Mouse (Mus musculus) neural tube, embryonic 15.5 days (tissue): Measurements from ENCODE around the gene Zfp87. TPM values are rescaled to one million over a fixed set of nuclear protein-coding genes. Genes with fewer than 3 reads are reported as not detected.

Experiments
- ATAC-seq: fragments of 200-750 bp; cut with Nextera tagmentation; 2 replicates; pipeline ENCODE4 v1.8.0; 2017; ENCODE audit warnings: mild to moderate bottlenecking, moderate TSS enrichment, moderate library complexity; ENCODE audit not compliant: low FRiP score
- H3K27ac ChIP-seq: fragments of 300-500 bp; sonication (generic); replicated peaks from 2 replicates; pipeline ENCODE4 v1.5.1; 2015; ENCODE audit warnings: mild to moderate bottlenecking, inconsistent platforms
- H3K27me3 ChIP-seq: fragments of 300-500 bp; sonication (generic); replicated peaks from 2 replicates; pipeline ENCODE4 v1.6.1; 2015; ENCODE audit warnings: inconsistent platforms
- H3K36me3 ChIP-seq: fragments of 300-500 bp; sonication (generic); 2 replicates; pipeline ENCODE4 v1.6.1; 2015; ENCODE audit warnings: inconsistent platforms
- H3K4me1 ChIP-seq: fragments of 300-500 bp; sonication (generic); 2 replicates; pipeline ENCODE4 v1.6.1; 2015; ENCODE audit warnings: inconsistent platforms
- H3K4me2 ChIP-seq: fragments of 300-500 bp; sonication (generic); 2 replicates; pipeline ENCODE4 v1.6.1; 2015; ENCODE audit warnings: inconsistent platforms, mild to moderate bottlenecking, moderate library complexity
- H3K4me3 ChIP-seq: fragments of 300-500 bp; sonication (generic); replicated peaks from 2 replicates; pipeline ENCODE4 v1.5.1; 2015; ENCODE audit warnings: mild to moderate bottlenecking, inconsistent platforms
- H3K9ac ChIP-seq: fragments of 300-500 bp; sonication (generic); replicated peaks from 2 replicates; pipeline ENCODE4 v1.6.1; 2015; ENCODE audit warnings: mild to moderate bottlenecking, inconsistent platforms
- H3K9me3 ChIP-seq: fragments of 300-500 bp; sonication (generic); replicated peaks from 2 replicates; pipeline ENCODE4 v1.6.1; 2016; ENCODE audit warnings: inconsistent platforms
- WGBS: fragments of 180-500 bp; shearing (Covaris S2); methylation state at CpG from one replicate; pipeline ENCODE4 v1.1.7; 2015; ENCODE audit warnings: mixed read lengths; 5-methylcytosine and 5-hydroxymethylcytosine counted together
- polyA plus RNA-seq: library from polyadenylated mRNA; unstranded; fragments of >200 nt; fragmentation: Nextera tagmentation; extraction: Ambion mirVana; gene quantifications from 2 replicates; pipeline ENCODE4 v1.2.1, GENCODE M21; 2015

Zfp87 gene
- polyA plus RNA-seq, result 30.4 and 37.0 TPM in 2 replicates

- H3K9me3 ChIP-seq, result no peaks in the 10 kb centered on the region
- under 1% methylated on average over 27 of the region's 27 CpGs for WGBS
- peak within 1 kb of the TSS; percentile 86 for H3K27ac ChIP-seq
- no peaks in the 10 kb centered on the region for H3K36me3 ChIP-seq
- H3K4me3 ChIP-seq, result peak within 1 kb of the TSS; percentile 97
- H3K4me1 ChIP-seq, result peaks cover 26% of the 10 kb centered on the region
- peak within 1 kb of the TSS; percentile 78 for H3K4me2 ChIP-seq
- ATAC-seq, result peak; percentile 99
- H3K27me3 ChIP-seq, result no peaks in the 10 kb centered on the region
- H3K9ac ChIP-seq, result peak within 1 kb of the TSS; percentile 87
Observed at GRCm38 (mm10) chr13:67525753-67526410, at the start of gene Zfp87, which contains the start of gene Gm26965. Gene Zfp87 (minus strand): TSS chr13:67526177. Gene Gm26965 (minus strand): TSS chr13:67526151.

- Histone ChIP-seq H3K4me2 (no peak overlapping the region), H3K9me3 (no peaks in the 10 kb centered on the region), H3K4me1 (no peaks in the 10 kb centered on the region), H3K27me3 (no peaks in the 10 kb centered on the region), H3K9ac (no peak overlapping the region), H3K4me3 (no peak overlapping the region), H3K36me3 (no peaks in the 10 kb centered on the region), H3K27ac (no peak overlapping the region)
- ATAC-seq, result no peak
- WGBS, result 77% methylated on average over 5 of the region's 5 CpGs
Observed at GRCm38 (mm10) chr13:67572591-67573189, 46.7 kb upstream of the Zfp87 start.

- peak within 1 kb of the TSS; percentile 76 for H3K9ac ChIP-seq
- peak within 1 kb of the TSS; percentile 69 for H3K4me2 ChIP-seq
- H3K36me3 ChIP-seq, result no peaks in the 10 kb centered on the region
- no peaks in the 10 kb centered on the region for H3K9me3 ChIP-seq
- H3K4me3 ChIP-seq, result peak within 1 kb of the TSS; percentile 74
- H3K4me1 ChIP-seq, result peaks cover 16% of the 10 kb centered on the region
- no peaks in the 10 kb centered on the region for H3K27me3 ChIP-seq
- WGBS, result 84% methylated on average over 4 of the region's 4 CpGs
- peak within 1 kb of the TSS; percentile 85 for H3K27ac ChIP-seq
- ATAC-seq, result peak; percentile 12; the same call in 1 of the 2 replicates
Observed at GRCm38 (mm10) chr13:67553730-67554129, 27.8 kb upstream of the Zfp87 start, which contains the start of gene Zfp748. Gene Zfp748 (minus strand): TSS chr13:67553830.

- peaks cover 16% of the 10 kb centered on the region for H3K4me1 ChIP-seq
- H3K36me3 ChIP-seq, result no peaks in the 10 kb centered on the region
- H3K4me3 ChIP-seq, result peak overlapping the region; percentile 74
- ATAC-seq, result peak; percentile 99
- WGBS, result under 1% methylated on average over 44 of the region's 44 CpGs
- H3K9me3 ChIP-seq, result no peaks in the 10 kb centered on the region
- peak overlapping the region; percentile 76 for H3K9ac ChIP-seq
- peak overlapping the region; percentile 85 for H3K27ac ChIP-seq
- H3K27me3 ChIP-seq, result no peaks in the 10 kb centered on the region
- peak overlapping the region; percentile 69 for H3K4me2 ChIP-seq
Observed at GRCm38 (mm10) chr13:67552505-67553346, 26.7 kb upstream of the Zfp87 start.

- 73% methylated on average over 1 of the region's 1 CpGs for WGBS
- Histone ChIP-seq H3K4me2 (no peak overlapping the region), H3K4me1 (no peaks in the 10 kb centered on the region), H3K9me3 (no peaks in the 10 kb centered on the region), H3K27ac (no peak overlapping the region), H3K9ac (no peak overlapping the region), H3K27me3 (no peaks in the 10 kb centered on the region), H3K36me3 (peaks cover 42% of the 10 kb centered on the region), H3K4me3 (no peak overlapping the region)
- no peak for ATAC-seq
Observed at GRCm38 (mm10) chr13:67545941-67546340, 20.0 kb upstream of the Zfp87 start.

- H3K9ac ChIP-seq, result no peak overlapping the region
- WGBS, result 64% methylated on average over 3 of the region's 3 CpGs
- no peaks in the 10 kb centered on the region for H3K9me3 ChIP-seq
- no peak overlapping the region for H3K4me3 ChIP-seq
- no peak for ATAC-seq
- peaks cover 26% of the 10 kb centered on the region for H3K4me1 ChIP-seq
- no peaks in the 10 kb centered on the region for H3K27me3 ChIP-seq
- no peak overlapping the region for H3K27ac ChIP-seq
- H3K4me2 ChIP-seq, result no peak overlapping the region
- H3K36me3 ChIP-seq, result no peaks in the 10 kb centered on the region
Observed at GRCm38 (mm10) chr13:67527049-67527730, 1.2 kb upstream of the Zfp87 start.

GRCm38 (mm10) chr13:67500908-67501307 is 25.1 kb downstream of the Zfp87 start:
- H3K4me2 ChIP-seq, result peak overlapping the region; percentile 86
- 85% methylated on average over 1 of the region's 1 CpGs for WGBS
- no peaks in the 10 kb centered on the region for H3K27me3 ChIP-seq
- no peak overlapping the region for H3K27ac ChIP-seq
- ATAC-seq, result peak; percentile 28; the same call in 1 of the 2 replicates
- H3K9me3 ChIP-seq, result no peaks in the 10 kb centered on the region
- H3K4me1 ChIP-seq, result peaks cover 14% of the 10 kb centered on the region
- H3K9ac ChIP-seq, result no peak overlapping the region
- H3K36me3 ChIP-seq, result peaks cover 8% of the 10 kb centered on the region
- H3K4me3 ChIP-seq, result no peak overlapping the region

GRCm38 (mm10) chr13:67500084-67500719 is 25.8 kb downstream of the Zfp87 start, which contains the start of gene Zfp58:
Gene Zfp58 (minus strand): TSS chr13:67500555.
- peaks cover 14% of the 10 kb centered on the region for H3K4me1 ChIP-seq
- WGBS, result under 1% methylated on average over 22 of the region's 22 CpGs
- peak within 1 kb of the TSS; percentile 86 for H3K4me2 ChIP-seq
- no peaks in the 10 kb centered on the region for H3K9me3 ChIP-seq
- peak; percentile 98 for ATAC-seq
- peaks cover 13% of the 10 kb centered on the region for H3K36me3 ChIP-seq
- H3K27ac ChIP-seq, result peak within 1 kb of the TSS; percentile 60
- H3K4me3 ChIP-seq, result peak within 1 kb of the TSS; percentile 84
- H3K9ac ChIP-seq, result peak within 1 kb of the TSS; percentile 62
- no peaks in the 10 kb centered on the region for H3K27me3 ChIP-seq

GRCm38 (mm10) chr13:67495631-67496030 is 30.3 kb downstream of the Zfp87 start:
- peaks cover 5% of the 10 kb centered on the region; the same call in 1 of the 2 replicates for H3K9me3 ChIP-seq

GRCm38 (mm10) chr13:67484424-67484811 is 41.6 kb downstream of the Zfp87 start:
- peak overlapping the region; percentile 70 for H3K4me3 ChIP-seq
- 41% methylated on average over 8 of the region's 8 CpGs for WGBS
- peak overlapping the region; percentile 70 for H3K4me2 ChIP-seq
- H3K9ac ChIP-seq, result peak overlapping the region; percentile 37; the same call in 1 of the 2 replicates
- peak; percentile 64 for ATAC-seq
- 0 out of 2 replicates have a peak overlapping the region, but pooled peaks have one; percentile 23 for H3K27ac ChIP-seq
- no peaks in the 10 kb centered on the region for H3K27me3 ChIP-seq
- H3K4me1 ChIP-seq, result peaks cover 12% of the 10 kb centered on the region
- H3K9me3 ChIP-seq, result no peaks in the 10 kb centered on the region
- H3K36me3 ChIP-seq, result peaks cover 20% of the 10 kb centered on the region

More at GRCm38 (mm10) chr13:67495631-67496030, 30.3 kb downstream of the Zfp87 start:
- peaks cover 12% of the 10 kb centered on the region for H3K4me1 ChIP-seq
- H3K9ac ChIP-seq, result no peak overlapping the region
- ATAC-seq, result no peak
- H3K27ac ChIP-seq, result no peak overlapping the region
- no peak overlapping the region for H3K4me2 ChIP-seq
- H3K27me3 ChIP-seq, result no peaks in the 10 kb centered on the region
- H3K36me3 ChIP-seq, result peaks cover 55% of the 10 kb centered on the region
- WGBS, result 93% methylated on average over 1 of the region's 1 CpGs
- H3K4me3 ChIP-seq, result no peak overlapping the region
